Mouse (Mus musculus) heart, adult 10 weeks (tissue): Measurements from ENCODE around the gene Pms2. TPM values are rescaled to one million over a fixed set of nuclear protein-coding genes. Genes with fewer than 3 reads are reported as not detected.

ENCODE experiments used
- polyA plus RNA-seq: library from polyadenylated mRNA; stranded (reverse); fragments of 350-450 nt; fragmentation: Illumina TruSeq; extraction: RNeasy Lipid Tissue Mini Kit (QIAGEN cat#74804); gene quantifications from one replicate; pipeline ENCODE4 v1.2.3, GENCODE M21; 2014; ENCODE audit warnings: low read depth, low replicate concordance

Gene Pms2
- 2.6 TPM for polyA plus RNA-seq

GRCm38 (mm10) chr5:143909417-143910400 lies at the start of gene Pms2, which contains the start of gene Aimp2:
Gene Pms2 (plus strand): TSS chr5:143909964.
Gene Aimp2 (minus strand): TSS chr5:143909847.

GRCm38 (mm10) chr5:143897635-143898330 lies 12.0 kb upstream of the Pms2 start, which contains the start of gene Ankrd61:
Gene Ankrd61 (minus strand): TSS chr5:143897685.

GRCm38 (mm10) chr5:143927875-143928274 lies 18.1 kb downstream of the Pms2 start, which contains the start of gene Gm42421:
Gene Gm42421 (plus strand): TSS chr5:143928175.

GRCm38 (mm10) chr5:143932831-143933230 lies 23.1 kb downstream of the Pms2 start, which contains the start of gene Rsph10b:
Gene Rsph10b (plus strand): TSS chr5:143933035.

Other genes starting within 250 kb of the Pms2 start
- gene Usp42, start 177.7 kb upstream of the Pms2 start, polyA plus RNA-seq: 4.9 TPM
- gene Eif2ak1, start 92.2 kb upstream of the Pms2 start, polyA plus RNA-seq: 21.9 TPM
- gene Ankrd61, start 12.3 kb upstream of the Pms2 start, polyA plus RNA-seq: not detected
- 38.9 TPM for gene Aimp2, start 117 bp upstream of the Pms2 start, polyA plus RNA-seq
- gene Gm42421, start 18.2 kb downstream of the Pms2 start, polyA plus RNA-seq: not detected
- gene Rsph10b, start 23.1 kb downstream of the Pms2 start, polyA plus RNA-seq: not detected
- gene Ccz1, start 104.9 kb downstream of the Pms2 start, polyA plus RNA-seq: 39.1 TPM
- gene Ocm, start 116.7 kb downstream of the Pms2 start, polyA plus RNA-seq: not detected
- 14.1 TPM for gene Lmtk2, start 190.5 kb downstream of the Pms2 start, polyA plus RNA-seq